Mouse (Mus musculus) T-helper 1 cell (primary cell): Measurements from ENCODE around the gene Pard3b.

ENCODE experiments used
- in situ Hi-C: fragments of 300-600 bp; cut with MboI, MseI; formaldehyde crosslinking; loops from one replicate; pipeline ENCODE4 v1.15.1; 2025; ENCODE audit warnings: high pct_unique_total_duplicates

Pard3b gene

GRCm38 (mm10) chr1:62071139-62071538 is 432.5 kb downstream of the Pard3b start:
- in situ Hi-C loops: no loop called here

GRCm38 (mm10) chr1:62076171-62076570 is 437.5 kb downstream of the Pard3b start:
- in situ Hi-C loops: no loop called here

GRCm38 (mm10) chr1:62081129-62081528 is 442.5 kb downstream of the Pard3b start:
- in situ Hi-C loops: no loop called here

GRCm38 (mm10) chr1:62085995-62086394 is 447.4 kb downstream of the Pard3b start:
- in situ Hi-C loops: no loop called here

GRCm38 (mm10) chr1:62087464-62087863 is 448.8 kb downstream of the Pard3b start:
- in situ Hi-C loops: no loop called here

GRCm38 (mm10) chr1:62094885-62095284 is 456.3 kb downstream of the Pard3b start:
- in situ Hi-C loops: no loop called here

- in situ Hi-C loops: loop anchor here (10.0 kb wide), 1 partner anchor 1172 kb away; no protein-coding TSS in a partner anchor
Measured at GRCm38 (mm10) chr1:62122426-62122825, 483.8 kb downstream of the Pard3b start.

- in situ Hi-C loops: loop anchor here (10.0 kb wide), 1 partner anchor 1166 kb away; no protein-coding TSS in a partner anchor
Measured at GRCm38 (mm10) chr1:62129186-62129585, 490.6 kb downstream of the Pard3b start.

GRCm38 (mm10) chr1:62148134-62148533 is 509.5 kb downstream of the Pard3b start:
- in situ Hi-C loops: no loop called here

GRCm38 (mm10) chr1:62148786-62149185 is 510.2 kb downstream of the Pard3b start:
- in situ Hi-C loops: no loop called here

GRCm38 (mm10) chr1:62155970-62156369 is 517.3 kb downstream of the Pard3b start:
- in situ Hi-C loops: no loop called here

GRCm38 (mm10) chr1:62159592-62159991 is 521.0 kb downstream of the Pard3b start:
- in situ Hi-C loops: no loop called here

GRCm38 (mm10) chr1:62175013-62175640 is 536.5 kb downstream of the Pard3b start:
- in situ Hi-C loops: no loop called here

- in situ Hi-C loops: no loop called here
Measured at GRCm38 (mm10) chr1:62181638-62182037, 543.0 kb downstream of the Pard3b start.

- in situ Hi-C loops: no loop called here
Measured at GRCm38 (mm10) chr1:62182634-62183033, 544.0 kb downstream of the Pard3b start.

GRCm38 (mm10) chr1:62190786-62191185 is 552.2 kb downstream of the Pard3b start:
- in situ Hi-C loops: no loop called here

GRCm38 (mm10) chr1:62197515-62197914 is 558.9 kb downstream of the Pard3b start:
- in situ Hi-C loops: no loop called here

GRCm38 (mm10) chr1:62200919-62201318 is 562.3 kb downstream of the Pard3b start:
- in situ Hi-C loops: no loop called here

- in situ Hi-C loops: no loop called here
Measured at GRCm38 (mm10) chr1:62201686-62202257, 563.1 kb downstream of the Pard3b start.

- in situ Hi-C loops: no loop called here
Measured at GRCm38 (mm10) chr1:62213285-62213684, 574.7 kb downstream of the Pard3b start.

GRCm38 (mm10) chr1:62215842-62216241 is 577.2 kb downstream of the Pard3b start:
- in situ Hi-C loops: no loop called here

- in situ Hi-C loops: no loop called here
Measured at GRCm38 (mm10) chr1:62216568-62216967, 577.9 kb downstream of the Pard3b start.

GRCm38 (mm10) chr1:62229129-62229528 is 590.5 kb downstream of the Pard3b start:
- in situ Hi-C loops: no loop called here
